Mouse (Mus musculus): ENCODE data around the gene Myo10.
"Not testable (repeated sequence)": the region's sequence is repeated elsewhere in the genome, so short reads cannot be mapped to it uniquely, and the experiment has no call there.

The Myo10 gene

DNA sequence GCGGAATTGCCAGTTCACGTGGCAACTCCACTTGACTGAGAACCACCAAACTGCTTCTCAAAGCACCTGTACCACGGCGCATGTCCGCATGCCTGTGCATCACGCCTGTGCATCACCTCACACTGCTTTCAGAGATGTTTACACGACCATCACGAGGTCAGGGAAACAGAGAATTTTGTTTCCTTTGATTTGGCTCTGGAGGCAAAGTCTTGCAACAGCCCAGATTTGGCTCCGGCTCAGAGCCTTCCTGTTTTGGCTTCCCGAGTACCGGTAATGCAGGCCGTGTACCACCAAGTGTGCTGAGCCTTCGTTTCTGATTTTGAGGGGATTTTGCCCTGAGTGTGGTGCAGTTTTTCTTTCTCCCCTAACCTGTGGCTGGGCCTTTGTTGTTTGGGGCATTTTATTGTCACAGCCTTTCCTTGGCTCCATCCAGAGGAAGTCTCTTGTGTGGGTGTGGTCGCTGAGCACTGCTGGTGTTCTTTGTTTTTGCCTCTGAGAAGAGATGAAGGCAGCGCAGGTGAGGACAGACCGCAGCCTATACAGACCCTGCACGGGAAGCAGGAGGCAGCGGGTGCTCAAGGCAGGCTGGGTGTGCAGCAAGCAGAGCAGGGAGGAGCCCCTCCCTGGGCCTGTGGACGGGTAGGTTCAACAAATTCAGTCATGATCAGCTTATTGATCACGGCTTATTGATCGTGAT is 70.1 kb downstream of the Myo10 start:
- DNase-seq (ENCODE audit: low spot score), result no peak

DNA sequence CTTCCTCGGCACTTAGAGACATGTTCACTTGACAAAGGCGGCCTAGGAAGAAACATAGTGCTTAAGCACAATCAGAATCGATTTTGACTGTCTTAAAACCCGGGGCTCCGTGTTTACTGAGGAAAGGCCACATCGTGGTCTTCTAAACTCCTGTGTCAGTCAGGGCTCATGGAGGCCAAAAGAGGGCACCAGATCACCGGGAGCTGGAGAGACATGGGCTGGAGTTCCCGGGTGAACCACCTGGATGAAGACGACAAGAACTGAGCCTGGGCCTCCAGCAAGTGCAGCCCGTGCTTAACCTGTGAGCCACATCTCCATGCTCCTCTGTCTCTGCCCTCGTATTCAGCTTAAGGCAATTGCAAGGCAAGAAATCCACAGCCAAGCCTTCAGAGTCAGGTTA is 71.4 kb downstream of the Myo10 start:
- DNase-seq (ENCODE audit: low spot score), result no peak

DNA sequence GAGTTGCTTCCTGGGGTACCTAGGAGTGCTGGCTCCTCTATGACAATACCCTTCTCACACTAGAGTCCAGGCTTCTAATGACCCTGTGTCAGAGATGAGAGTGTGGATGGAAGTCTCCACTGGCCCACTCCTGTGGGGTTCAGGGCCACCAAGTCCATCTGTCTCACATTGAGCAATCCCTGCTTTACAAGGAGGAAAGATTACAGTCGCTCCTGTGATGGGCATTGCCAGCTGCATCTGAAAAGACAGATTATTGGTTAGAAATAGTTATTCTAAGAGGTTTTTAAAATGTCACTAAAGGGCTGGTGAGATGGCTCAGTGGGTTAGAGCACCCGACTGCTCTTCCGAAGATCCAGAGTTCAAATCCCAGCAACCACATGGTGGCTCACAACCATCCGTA is 72.4 kb downstream of the Myo10 start:
- DNase-seq (ENCODE audit: low spot score), result no peak

DNA sequence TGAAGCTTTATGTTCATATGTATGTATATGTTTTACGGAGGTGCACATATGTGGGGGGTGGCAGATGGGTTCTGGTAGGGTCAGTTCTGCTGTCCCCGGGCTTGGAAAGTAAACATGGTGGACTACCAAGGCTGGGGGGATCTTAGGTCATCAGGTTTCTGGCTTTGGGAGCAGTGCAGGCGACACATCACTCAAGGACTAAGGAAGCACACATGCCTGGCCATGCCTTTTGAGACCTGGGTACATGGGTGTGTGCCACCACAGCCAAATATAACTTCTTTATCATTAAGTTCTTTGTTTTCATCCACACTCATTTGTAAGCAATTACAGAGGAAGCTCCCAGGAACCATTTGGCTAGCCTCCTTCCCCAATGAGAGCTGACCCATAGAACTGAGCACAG is 72.9 kb downstream of the Myo10 start:
- no peak for DNase-seq (ENCODE audit: low spot score)

DNA sequence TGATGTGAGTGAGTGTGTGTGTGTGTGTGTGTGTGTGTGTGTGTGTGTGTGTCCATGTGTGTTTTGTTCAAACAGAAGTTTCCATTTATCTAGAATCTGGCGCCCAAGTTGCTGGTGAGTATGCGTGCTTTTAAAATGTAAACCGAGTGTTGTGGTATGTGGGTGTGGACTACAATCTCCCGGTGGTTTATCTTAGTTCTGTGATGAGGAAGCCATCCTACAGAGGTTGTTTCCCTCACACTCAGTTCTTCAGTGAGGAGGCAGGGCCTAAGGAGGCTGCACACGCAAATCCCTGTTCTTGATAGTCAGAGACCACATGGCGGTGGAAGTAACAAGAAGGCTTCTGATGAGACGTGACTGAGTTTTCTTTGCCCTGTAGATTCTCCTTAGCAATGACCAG is 73.6 kb downstream of the Myo10 start:
- DNase-seq (ENCODE audit: low spot score), result no peak

DNA sequence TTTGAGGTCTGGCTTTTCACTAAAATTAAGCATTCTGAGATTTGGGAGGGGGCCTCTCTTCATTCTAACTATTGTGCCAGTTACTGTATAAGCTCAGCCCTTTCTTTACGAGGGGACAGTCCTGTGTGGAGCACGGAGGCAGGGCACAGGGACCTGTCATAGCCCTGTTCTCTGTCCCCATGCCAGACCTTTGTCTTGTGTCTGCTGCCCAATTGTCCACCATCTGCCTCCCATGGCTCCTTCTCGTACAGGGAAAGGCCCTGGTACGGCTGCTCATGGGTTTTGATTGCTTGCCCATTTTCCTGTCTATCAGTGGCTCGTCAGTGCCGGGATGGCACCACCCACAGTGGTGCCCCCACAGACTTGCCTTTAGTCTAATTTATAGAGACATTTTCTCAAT is 74.3 kb downstream of the Myo10 start:
- no peak for DNase-seq (ENCODE audit: low spot score)

DNA sequence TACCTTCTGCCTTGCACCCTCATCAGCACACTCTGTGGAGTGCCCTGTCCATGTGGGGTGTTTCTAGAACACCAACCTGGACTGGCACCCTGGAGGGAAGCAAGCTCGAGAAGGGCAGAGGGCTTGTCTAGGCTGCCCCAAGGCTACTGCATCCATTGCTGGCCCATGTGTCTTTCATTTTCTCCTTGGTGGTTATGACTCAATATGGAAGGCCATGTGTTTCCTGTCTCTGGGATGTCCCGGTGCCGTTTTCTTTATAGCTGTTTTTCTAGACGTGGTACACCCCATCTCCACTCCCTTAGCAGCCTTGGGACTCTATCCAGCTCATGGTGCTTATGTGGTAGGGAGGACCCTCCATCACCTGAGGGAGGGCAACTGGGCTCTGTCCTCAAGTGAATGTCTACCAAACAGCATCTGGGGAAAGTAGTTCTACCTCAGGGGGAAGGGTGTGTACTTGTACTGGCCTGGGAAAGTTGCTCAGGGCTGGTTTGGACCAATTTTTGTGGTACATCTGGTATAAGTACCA is 76.8 kb downstream of the Myo10 start:
- no peak for DNase-seq (ENCODE audit: low spot score)

DNA sequence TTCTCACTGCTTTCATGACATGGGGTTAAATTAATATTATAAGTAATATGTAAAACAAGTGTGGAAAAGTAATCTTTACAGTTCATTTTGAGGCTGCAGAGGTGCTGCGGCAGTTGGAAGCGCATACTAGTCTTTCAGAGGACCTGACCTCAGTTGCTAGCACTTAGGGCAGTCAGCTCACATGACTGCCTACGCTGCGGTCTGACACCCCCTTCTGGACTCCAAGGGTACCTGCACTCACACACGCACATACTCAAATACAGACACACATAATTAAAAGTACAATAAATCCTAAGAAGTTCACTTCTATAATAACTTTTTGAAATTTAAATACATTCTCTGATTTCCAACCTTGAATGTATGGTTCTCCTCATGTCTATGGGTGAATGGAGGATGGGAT is 80.3 kb downstream of the Myo10 start:
- DNase-seq (ENCODE audit: low spot score), result no peak

DNA sequence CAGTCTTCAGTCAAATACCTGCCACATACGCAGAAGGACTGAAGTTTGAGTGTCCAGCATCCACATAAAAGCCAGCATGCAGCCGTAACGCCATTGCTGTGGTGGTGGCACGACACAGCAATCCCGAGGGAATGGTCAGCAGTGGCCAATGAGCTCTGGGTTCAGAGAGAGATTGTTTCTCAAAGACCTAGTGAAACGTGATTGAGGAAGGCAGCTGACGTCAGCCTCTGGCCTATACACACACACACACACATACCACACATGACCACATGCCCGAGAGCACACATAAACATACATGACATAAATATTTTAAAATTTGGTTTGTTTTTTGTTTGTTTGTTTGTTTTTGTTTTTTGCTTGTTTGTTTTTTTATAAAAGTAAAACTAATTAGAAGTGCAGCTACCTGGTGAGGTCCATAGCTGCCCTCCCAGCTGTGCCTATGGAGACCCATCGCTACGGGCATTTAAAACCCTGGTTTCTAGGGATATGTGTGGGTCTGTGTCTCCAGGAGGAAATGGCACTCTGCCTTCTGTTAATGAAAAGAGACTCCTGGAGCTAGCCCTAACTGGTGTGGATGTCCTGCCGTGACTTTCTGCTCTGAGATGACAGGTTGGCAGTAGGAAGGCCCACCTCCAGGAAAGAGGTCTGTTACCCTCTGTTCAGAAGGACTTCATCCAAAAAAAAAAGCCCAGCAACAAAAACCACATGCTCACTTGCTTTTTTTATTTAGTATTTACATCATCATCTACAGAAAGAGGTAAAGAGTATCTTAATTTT is 82.7 kb downstream of the Myo10 start:
- DNase-seq (ENCODE audit: low spot score), result no peak

DNA sequence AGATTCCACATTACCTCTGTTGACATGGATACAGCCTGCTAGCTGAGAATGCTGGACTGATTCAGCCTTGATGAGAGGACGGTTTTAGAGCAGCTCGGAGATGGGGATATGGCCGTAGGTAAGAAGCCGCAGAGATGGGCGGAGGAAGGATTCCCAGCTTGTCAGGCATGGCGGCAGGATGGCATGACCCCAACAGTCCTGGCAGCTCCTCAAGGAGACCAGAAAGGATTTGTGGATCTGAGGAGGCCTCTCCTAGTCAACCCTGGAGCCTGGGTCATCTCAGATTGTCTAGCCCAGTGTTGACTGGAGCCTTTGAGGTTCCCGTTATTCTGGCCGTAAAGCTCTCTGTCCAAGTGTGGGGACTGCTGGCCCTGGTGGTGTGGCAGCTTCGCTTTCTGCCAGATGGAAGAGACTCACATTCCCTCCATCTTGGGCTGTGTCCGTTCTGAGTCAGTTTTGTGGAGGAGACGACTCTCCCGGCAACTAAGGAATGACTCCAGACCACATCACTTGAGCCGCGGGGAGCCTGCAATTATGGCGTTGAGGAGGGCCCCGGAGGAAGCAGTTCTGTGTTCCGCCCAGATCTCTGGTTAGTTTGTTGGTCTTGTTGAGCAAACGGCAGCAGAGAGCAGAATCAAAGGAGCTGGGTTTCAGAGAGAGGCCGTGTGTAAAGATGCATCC is 84.7 kb downstream of the Myo10 start:
- no peak for DNase-seq (ENCODE audit: low spot score)

DNA sequence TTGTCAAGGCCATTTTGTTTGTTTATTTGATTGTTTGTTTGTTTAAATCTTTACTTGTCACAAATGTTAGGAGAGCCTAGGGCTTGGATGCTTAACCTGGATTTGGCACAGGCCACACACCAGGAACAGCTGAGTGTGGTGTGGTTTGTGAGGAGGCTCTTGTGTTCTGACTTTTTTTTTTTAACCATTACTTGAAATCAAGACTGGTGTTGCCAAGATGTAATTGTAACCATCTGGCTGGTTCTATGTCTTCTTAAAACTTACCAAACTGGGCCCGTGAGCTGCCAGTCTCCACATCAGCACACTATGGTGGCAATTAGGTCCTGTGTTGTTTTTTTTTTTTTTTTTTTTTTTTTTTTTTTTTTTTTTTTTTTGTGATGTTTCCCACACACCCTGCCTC is 85.6 kb downstream of the Myo10 start:
- no peak for DNase-seq (ENCODE audit: low spot score)

DNA sequence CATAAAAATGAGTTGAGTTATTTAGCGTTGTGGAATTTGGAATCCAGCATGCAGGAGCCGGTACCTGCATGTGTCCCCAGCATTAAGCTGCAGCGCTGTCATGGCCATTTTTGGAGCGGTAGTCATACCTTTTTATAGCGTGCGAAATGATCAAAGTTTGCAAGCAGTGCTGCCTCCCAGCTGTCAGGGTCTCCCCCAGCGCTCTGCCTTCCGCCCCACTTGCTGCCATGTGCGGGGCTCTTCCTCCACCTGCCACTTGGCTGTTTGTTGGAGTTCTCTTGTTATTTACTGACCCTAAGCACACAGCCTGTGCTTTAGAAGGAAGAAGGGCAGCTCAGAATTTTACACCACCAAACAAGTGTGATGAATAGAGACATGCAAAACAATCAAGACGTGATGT is 88.6 kb downstream of the Myo10 start:
- no peak for DNase-seq (ENCODE audit: low spot score)

DNA sequence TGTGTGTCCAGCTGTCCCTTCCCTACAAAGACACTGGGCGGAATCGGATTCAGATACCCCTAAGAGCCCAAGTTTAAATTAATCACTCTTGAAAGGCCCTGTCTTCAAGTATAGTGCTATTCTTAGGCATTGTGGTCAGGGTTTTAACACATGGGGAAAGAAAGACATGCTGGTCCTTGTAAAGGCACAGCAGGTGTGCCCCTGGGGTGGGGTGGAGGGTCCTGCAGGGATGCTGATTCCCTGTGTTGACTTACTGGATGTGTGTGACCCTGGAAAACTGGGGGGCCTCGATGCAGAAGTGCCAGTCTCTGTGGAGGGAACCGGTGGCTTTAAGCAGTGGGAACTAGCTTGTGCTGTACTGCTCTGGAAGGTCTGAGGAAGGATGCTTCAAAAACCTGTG is 90.6 kb downstream of the Myo10 start:
- DNase-seq (ENCODE audit: low spot score), result no peak

DNA sequence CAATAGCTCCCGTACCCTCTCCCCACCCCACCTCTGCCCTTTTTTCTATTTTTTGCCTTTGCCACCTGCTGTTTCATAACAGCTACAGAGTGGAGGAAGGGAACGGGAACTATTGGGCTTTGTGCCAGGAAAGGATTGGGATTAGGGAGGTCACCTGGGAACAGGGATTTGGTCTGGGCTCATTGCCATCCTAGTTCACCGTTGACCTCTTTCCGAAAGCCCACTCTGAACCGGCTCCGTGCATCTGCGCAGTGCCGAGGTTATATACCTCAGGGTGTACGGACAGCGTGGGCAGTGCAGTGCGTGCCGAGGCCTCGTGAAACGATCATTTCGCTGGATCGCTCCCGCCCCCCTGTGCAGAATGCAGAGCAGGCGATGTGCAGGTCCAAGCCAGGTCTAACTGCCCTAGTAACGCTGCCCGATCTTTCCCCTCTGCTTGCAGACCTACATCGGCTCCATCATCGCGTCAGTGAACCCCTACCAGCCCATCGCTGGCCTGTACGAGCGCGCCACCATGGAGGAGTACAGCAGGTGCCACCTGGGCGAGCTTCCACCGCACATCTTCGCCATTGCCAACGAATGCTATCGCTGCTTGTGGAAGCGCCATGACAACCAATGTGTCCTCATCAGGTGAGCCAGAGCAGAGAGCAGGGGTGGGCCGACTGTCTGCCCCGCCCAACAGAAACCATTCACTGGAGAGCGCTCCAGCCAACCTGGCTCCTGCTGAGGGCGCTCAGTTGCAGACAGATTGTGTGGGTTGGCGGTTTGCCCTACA is 91.4 kb downstream of the Myo10 start:
- DNase-seq (ENCODE audit: low spot score), result no peak

DNA sequence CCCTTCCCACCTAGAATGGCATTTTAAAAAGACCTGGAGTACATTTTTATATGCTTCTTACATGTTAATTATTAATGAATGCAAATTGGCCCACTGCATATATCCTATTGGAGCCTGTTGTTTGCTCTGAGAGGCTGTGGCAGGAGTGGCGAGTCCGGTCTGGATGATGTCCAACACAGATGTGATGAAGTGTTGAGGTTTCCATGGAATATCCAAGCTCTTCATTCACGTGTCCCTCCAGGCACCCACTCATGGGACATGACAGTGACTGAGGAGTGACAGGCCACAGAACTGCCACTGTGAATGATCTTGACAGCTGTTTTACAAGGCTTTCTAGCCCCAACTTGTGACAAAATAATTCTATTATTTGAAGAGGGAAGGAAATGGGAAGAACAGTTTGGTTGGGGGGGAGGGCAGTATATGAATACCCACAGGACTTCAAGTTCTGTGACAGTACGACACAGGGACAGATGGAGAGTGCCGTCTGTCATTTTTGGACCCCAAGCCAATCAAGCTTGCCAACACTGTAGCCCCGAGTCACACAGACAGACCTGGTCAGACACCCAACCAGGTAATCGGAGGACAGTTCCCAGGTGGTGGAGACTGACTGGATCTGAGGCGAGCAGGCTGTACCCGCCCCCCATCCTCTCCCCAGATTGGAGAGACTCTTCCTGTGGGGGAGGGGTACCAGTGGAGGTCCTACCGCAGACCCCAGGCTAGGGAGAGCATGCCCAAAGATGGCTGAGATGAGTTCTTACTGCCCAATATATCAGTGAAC is 93.1 kb downstream of the Myo10 start:
- DNase-seq (ENCODE audit: low spot score), result no peak

DNA sequence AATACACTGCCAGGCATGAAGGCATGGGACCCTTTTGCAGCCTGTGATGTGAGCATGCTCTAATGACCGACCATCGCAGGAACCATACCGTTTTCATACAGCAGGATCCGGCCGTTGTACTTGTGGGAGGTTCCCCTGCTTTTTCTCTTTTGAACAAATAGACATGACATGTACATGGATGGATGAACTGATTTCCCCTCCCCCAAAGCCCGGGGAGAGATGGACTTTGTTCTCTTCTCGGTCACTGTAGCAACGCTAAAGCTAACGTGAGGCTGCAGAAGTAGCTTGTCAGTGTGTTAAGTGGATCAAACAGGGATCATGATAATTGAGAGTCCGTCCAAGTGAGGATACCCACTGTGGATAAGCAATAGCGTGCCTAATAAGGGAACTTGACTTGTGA is 93.7 kb downstream of the Myo10 start:
- DNase-seq (ENCODE audit: low spot score), result no peak

DNA sequence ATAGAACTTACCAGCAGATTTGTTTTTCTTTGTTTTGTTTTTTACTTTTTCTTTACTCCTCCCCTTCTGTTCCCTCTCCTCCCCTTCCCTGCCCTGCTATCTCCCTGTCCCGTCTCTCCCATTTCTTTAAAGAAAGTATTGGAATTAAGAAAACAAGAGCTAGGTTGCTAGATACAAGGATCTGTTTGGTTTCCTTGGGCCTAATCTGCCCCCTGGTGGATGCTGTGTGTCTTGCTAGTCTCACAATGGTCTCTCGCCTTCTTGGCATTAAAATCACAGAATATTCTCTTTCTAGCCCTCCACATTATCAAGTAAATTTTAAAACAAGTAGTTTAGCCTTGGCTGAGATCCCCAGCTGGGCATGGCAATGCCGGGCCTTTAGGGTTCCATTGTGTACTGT is 94.7 kb downstream of the Myo10 start:
- peak; percentile 57 for DNase-seq (ENCODE audit: low spot score)

DNA sequence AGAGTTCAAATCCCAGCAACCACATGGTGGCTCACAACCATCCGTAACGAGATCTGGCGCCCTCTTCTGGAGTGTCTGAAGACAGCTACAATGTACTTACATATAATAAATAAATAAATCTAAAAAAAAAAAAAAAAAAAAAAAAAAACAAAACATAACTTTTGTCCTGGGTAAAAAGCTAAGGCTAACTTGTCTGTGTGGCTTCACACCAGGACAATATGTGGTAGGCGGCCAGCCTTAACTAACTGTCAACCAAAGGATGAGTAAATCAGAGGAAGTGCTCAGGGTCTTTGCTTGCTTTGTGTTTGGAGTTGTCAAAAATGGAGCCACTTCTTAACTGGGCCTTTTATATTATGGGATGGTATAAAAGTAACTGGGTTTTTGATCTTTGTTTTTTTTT is 95.8 kb downstream of the Myo10 start:
- DNase-seq (ENCODE audit: low spot score), result not testable (repeated sequence)

DNA sequence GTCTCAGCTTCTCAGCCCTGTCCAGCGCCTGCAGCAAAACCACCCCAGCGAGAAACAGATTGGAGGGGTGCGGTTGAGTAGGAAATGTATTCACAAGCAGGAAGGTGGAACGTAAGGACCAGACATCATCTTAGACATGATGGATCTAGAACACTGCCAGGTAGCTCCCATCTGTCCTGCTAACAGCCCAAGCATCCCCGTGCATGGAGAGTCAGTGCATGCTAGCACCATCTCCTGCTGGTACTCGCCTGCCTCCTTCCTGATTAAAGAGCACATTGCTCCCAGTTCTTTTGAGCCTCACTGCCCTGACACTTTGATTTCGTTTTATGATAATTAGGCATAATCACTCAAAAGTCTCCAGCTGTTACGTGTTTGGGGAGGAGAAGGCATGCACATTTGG is 96.9 kb downstream of the Myo10 start:
- no peak for DNase-seq (ENCODE audit: low spot score)

DNA sequence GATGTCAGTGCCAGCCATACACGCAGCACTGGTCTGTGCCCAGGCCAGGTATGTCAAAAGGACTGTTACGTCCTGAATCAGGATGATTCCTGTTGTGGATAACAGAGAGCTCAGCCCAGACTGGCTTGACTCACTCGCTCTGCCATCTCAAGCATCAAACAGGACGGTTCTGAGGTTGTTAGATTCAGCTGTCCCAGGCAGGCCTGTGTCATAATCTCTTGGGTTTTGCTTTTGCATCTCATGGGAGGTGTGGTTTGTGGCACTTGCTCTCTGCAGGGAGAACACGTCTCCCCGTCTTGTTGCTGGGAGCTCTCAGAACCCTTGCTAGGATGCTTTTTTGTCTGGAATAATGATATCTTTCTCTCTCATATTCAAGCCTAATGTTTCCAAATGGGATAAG is 97.9 kb downstream of the Myo10 start:
- no peak for DNase-seq (ENCODE audit: low spot score)

DNA sequence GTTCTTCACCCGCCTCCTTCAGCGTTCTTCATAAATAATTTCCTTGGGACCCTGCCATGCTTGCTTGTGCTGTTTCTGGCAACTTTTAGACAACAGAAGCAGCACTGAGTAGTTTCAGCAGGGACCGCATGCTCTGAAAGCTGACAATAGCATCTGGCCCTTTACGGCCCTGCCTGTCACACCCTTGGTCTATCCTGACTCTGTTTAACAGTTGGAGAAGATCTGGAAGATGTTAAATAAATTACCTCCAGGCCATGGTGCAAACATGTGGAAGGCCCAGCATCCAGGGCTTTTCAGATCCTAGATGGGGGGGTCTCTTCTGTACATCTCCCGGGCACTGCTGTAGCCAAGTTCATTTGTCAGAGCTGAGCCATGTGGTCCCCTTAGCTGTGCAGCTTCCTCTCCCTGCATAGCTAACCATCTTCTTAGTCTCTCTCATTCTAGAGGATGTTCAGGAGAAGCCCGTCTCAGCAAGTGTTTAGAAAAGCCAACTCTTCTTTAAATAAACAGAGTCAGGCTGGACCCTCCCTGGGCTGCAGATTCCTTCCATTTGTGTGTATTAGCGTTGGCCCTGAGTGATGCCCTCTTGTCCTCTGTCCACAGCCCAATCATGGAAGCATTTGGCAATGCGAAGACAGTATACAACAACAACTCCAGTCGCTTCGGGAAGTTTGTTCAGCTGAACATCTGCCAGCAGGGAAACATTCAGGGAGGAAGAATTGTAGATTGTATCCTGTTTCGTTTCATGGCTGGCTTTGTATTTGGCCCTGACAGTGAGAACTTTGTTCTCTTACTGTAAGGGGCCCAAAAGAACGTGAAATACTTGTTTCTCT is 101.2 kb downstream of the Myo10 start:
- DNase-seq (ENCODE audit: low spot score), result no peak
